Mouse (Mus musculus) spleen, adult 2 months (tissue): ENCODE results near the gene B4galnt3.
A peak's percentile ranks its signal among the peaks of the same experiment; 100 is the strongest.

Experiments used
- CTCF ChIP-seq: fragments of 200-500 bp; IDR thresholded peaks from 2 replicates; pipeline ENCODE4 v1.5.1; 2011; ENCODE audit warnings: mild to moderate bottlenecking, inconsistent platforms; ENCODE audit not compliant: insufficient read depth, insufficient read length, insufficient replicate concordance; ENCODE audit errors: extremely low read depth
- POLR2A ChIP-seq: fragments of 200-500 bp; IDR thresholded peaks from 2 replicates; pipeline ENCODE4 v1.6.1; 2011; ENCODE audit warnings: low read depth, low read length, inconsistent platforms

GRCm38 (mm10) chr6:120197964-120198363, 96.4 kb downstream of the B4galnt3 start:
- TF ChIP-seq POLR2A (no peak), CTCF (peak; percentile 87; the same call in 1 of the 2 replicates)
